Mouse (Mus musculus): ENCODE measurements around the gene Cyp11a1. TPM values are rescaled to one million over a fixed set of nuclear protein-coding genes. Genes with fewer than 3 reads are reported as not detected.

Gene Cyp11a1
- polyA plus RNA-seq, 1 experiment from 2014 or later: 1.0 TPM

GRCm38 (mm10) chr9:58065532-58065931 lies 59.3 kb downstream of the Cyp11a1 start:
- ATAC-seq (ENCODE audit: low FRiP score, low TSS enrichment): no peak
- DNase-seq (ENCODE audit: low spot score): no peak
- Histone ChIP-seq H3K4me1 (replicated peaks; ENCODE audit: control insufficient read depth, insufficient read depth) (no peaks in the 10 kb centered on the region), H3K4me3 (ENCODE audit: low read depth, low read length) (no peak overlapping the region), H3K36me3 (ENCODE audit: control insufficient read depth, insufficient read depth, low read length) (no peaks in the 10 kb centered on the region), H3K27me3 (ENCODE audit: control insufficient read depth, insufficient read depth, low read length) (no peaks in the 10 kb centered on the region), H3K4me2 (replicated peaks; ENCODE audit: low read depth) (no peak overlapping the region), H3K9me3 (ENCODE audit: control insufficient read depth, low read length) (no peaks in the 10 kb centered on the region), H3K9ac (ENCODE audit: low read length) (no peak overlapping the region), H3K27ac (replicated peaks) (no peak overlapping the region)
- TF ChIP-seq CTCF (IDR thresholded peaks at IDR 0.05; ENCODE audit: low read depth) (no peak), EP300 (optimal IDR thresholded peaks at IDR 0.05) (no peak)
- 42% methylated on average over 6 of the region's 6 CpGs for WGBS

- ATAC-seq (ENCODE audit: low FRiP score, low TSS enrichment) (no peak), DNase-seq (ENCODE audit: low spot score) (no peak)
- Histone ChIP-seq H3K27me3 (ENCODE audit: control insufficient read depth, insufficient read depth, low read length) (no peaks in the 10 kb centered on the region), H3K4me1 (replicated peaks; ENCODE audit: control insufficient read depth, insufficient read depth) (no peaks in the 10 kb centered on the region), H3K36me3 (ENCODE audit: control insufficient read depth, insufficient read depth, low read length) (no peaks in the 10 kb centered on the region), H3K9me3 (ENCODE audit: control insufficient read depth, low read length) (no peaks in the 10 kb centered on the region), H3K27ac (replicated peaks) (no peak overlapping the region), H3K4me3 (ENCODE audit: low read depth, low read length) (no peak overlapping the region), H3K4me2 (replicated peaks; ENCODE audit: low read depth) (no peak overlapping the region), H3K9ac (ENCODE audit: low read length) (no peak overlapping the region)
- 59% methylated on average over 6 of the region's 6 CpGs for WGBS
- TF ChIP-seq EP300 (optimal IDR thresholded peaks at IDR 0.05) (no peak), CTCF (IDR thresholded peaks at IDR 0.05; ENCODE audit: low read depth) (peak; percentile 46)
These were observed 59.9 kb downstream of the Cyp11a1 start for GRCm38 (mm10) chr9:58065977-58066730.

GRCm38 (mm10) chr9:58066731-58067095 lies 60.5 kb downstream of the Cyp11a1 start:
- no peak overlapping the region for H3K4me2 ChIP-seq (replicated peaks; ENCODE audit: low read depth)
- DNase-seq (ENCODE audit: low spot score): no peak
- ATAC-seq (ENCODE audit: low FRiP score, low TSS enrichment): no peak

GRCm38 (mm10) chr9:58067546-58067945 lies 61.3 kb downstream of the Cyp11a1 start:
- DNase-seq (ENCODE audit: low spot score) (no peak), ATAC-seq (ENCODE audit: low FRiP score, low TSS enrichment) (no peak)
- no peaks in the 10 kb centered on the region for H3K36me3 ChIP-seq (ENCODE audit: control insufficient read depth, insufficient read depth, low read length)
- no peak overlapping the region for H3K9ac ChIP-seq (ENCODE audit: low read length)
- 85% methylated on average over 3 of the region's 3 CpGs for WGBS
- no peak overlapping the region for H3K4me2 ChIP-seq (replicated peaks; ENCODE audit: low read depth)
- H3K27me3 ChIP-seq (ENCODE audit: control insufficient read depth, insufficient read depth, low read length): no peaks in the 10 kb centered on the region
- H3K9me3 ChIP-seq (ENCODE audit: control insufficient read depth, low read length): no peaks in the 10 kb centered on the region
- H3K4me3 ChIP-seq (ENCODE audit: low read depth, low read length): no peak overlapping the region
- no peaks in the 10 kb centered on the region for H3K4me1 ChIP-seq (replicated peaks; ENCODE audit: control insufficient read depth, insufficient read depth)
- TF ChIP-seq CTCF (IDR thresholded peaks at IDR 0.05; ENCODE audit: low read depth) (no peak), EP300 (optimal IDR thresholded peaks at IDR 0.05) (no peak)
- H3K27ac ChIP-seq (replicated peaks): no peak overlapping the region

More at GRCm38 (mm10) chr9:58066731-58067095, 60.5 kb downstream of the Cyp11a1 start:
- H3K36me3 ChIP-seq (ENCODE audit: control insufficient read depth, insufficient read depth, low read length): no peaks in the 10 kb centered on the region
- H3K9me3 ChIP-seq (ENCODE audit: control insufficient read depth, low read length): no peaks in the 10 kb centered on the region
- no peak overlapping the region for H3K4me3 ChIP-seq (ENCODE audit: low read depth, low read length)
- TF ChIP-seq CTCF (IDR thresholded peaks at IDR 0.05; ENCODE audit: low read depth) (no peak), EP300 (optimal IDR thresholded peaks at IDR 0.05) (no peak)
- H3K27ac ChIP-seq (replicated peaks): no peak overlapping the region
- 63% methylated on average over 6 of the region's 6 CpGs for WGBS
- no peak overlapping the region for H3K9ac ChIP-seq (ENCODE audit: low read length)
- no peaks in the 10 kb centered on the region for H3K27me3 ChIP-seq (ENCODE audit: control insufficient read depth, insufficient read depth, low read length)
- no peaks in the 10 kb centered on the region for H3K4me1 ChIP-seq (replicated peaks; ENCODE audit: control insufficient read depth, insufficient read depth)

- 48% methylated on average over 3 of the region's 3 CpGs for WGBS
- ATAC-seq (ENCODE audit: low FRiP score, low TSS enrichment) (no peak), DNase-seq (ENCODE audit: low spot score) (no peak)
- H3K9me3 ChIP-seq (ENCODE audit: control insufficient read depth, low read length): no peaks in the 10 kb centered on the region
- H3K27me3 ChIP-seq (ENCODE audit: control insufficient read depth, insufficient read depth, low read length): no peaks in the 10 kb centered on the region
- no peak overlapping the region for H3K4me2 ChIP-seq (replicated peaks; ENCODE audit: low read depth)
- H3K4me3 ChIP-seq (ENCODE audit: low read depth, low read length): no peak overlapping the region
- H3K9ac ChIP-seq (ENCODE audit: low read length): no peak overlapping the region
- H3K36me3 ChIP-seq (ENCODE audit: control insufficient read depth, insufficient read depth, low read length): no peaks in the 10 kb centered on the region
- no peaks in the 10 kb centered on the region for H3K4me1 ChIP-seq (replicated peaks; ENCODE audit: control insufficient read depth, insufficient read depth)
- no peak overlapping the region for H3K27ac ChIP-seq (replicated peaks)
- TF ChIP-seq CTCF (IDR thresholded peaks at IDR 0.05; ENCODE audit: low read depth) (no peak), EP300 (optimal IDR thresholded peaks at IDR 0.05) (no peak)
These were observed 68.3 kb downstream of the Cyp11a1 start for GRCm38 (mm10) chr9:58074561-58074960.

Other genes with a start within 250 kb of the Cyp11a1 start
- gene Clk3, start 240.6 kb upstream of the Cyp11a1 start, polyA plus RNA-seq (2015; fragmentation: Nextera tagmentation; extraction: Ambion mirVana): 29.4 and 38.0 TPM in 2 replicates
- gene Arid3b, start 169.6 kb upstream of the Cyp11a1 start, polyA plus RNA-seq (2015; fragmentation: Nextera tagmentation; extraction: Ambion mirVana): 2.3 and 3.0 TPM in 2 replicates
- gene Ubl7, start 95.4 kb upstream of the Cyp11a1 start, polyA plus RNA-seq (2015; fragmentation: Nextera tagmentation; extraction: Ambion mirVana): 93.1 and 94.6 TPM in 2 replicates
- gene Sema7a, start 66.3 kb upstream of the Cyp11a1 start, polyA plus RNA-seq (2015; fragmentation: Nextera tagmentation; extraction: Ambion mirVana): 0.68 and 1.0 TPM in 2 replicates
- gene Stra6, start 57.4 kb downstream of the Cyp11a1 start, polyA plus RNA-seq (2015; fragmentation: Nextera tagmentation; extraction: Ambion mirVana): 0.18 and 0.56 TPM in 2 replicates
- gene Ccdc33, start 112.4 kb downstream of the Cyp11a1 start, polyA plus RNA-seq (2015; fragmentation: Nextera tagmentation; extraction: Ambion mirVana): 0.18 TPM in 1 of 2 replicates, not detected in the other
- 46.5 and 58.7 TPM in 2 replicates for gene Islr, start 197.9 kb downstream of the Cyp11a1 start, polyA plus RNA-seq (2015; fragmentation: Nextera tagmentation; extraction: Ambion mirVana)
- 0.45 and 0.69 TPM in 2 replicates for gene Islr2, start 197.9 kb downstream of the Cyp11a1 start, polyA plus RNA-seq (2015; fragmentation: Nextera tagmentation; extraction: Ambion mirVana)
- 5.2 and 6.7 TPM in 2 replicates for gene Pml, start 243.4 kb downstream of the Cyp11a1 start, polyA plus RNA-seq (2015; fragmentation: Nextera tagmentation; extraction: Ambion mirVana)
- gene Stoml1, start 246.8 kb downstream of the Cyp11a1 start, polyA plus RNA-seq (2015; fragmentation: Nextera tagmentation; extraction: Ambion mirVana): 19.9 and 20.4 TPM in 2 replicates

Data from stomach, postnatal 0 days (tissue).